Mouse (Mus musculus) left cerebral cortex, adult 8-10 months (tissue): Measurements from ENCODE around the gene Mrpl48. TPM values are rescaled to one million over a fixed set of nuclear protein-coding genes. Genes with fewer than 3 reads are reported as not detected.

Experiments used
- DNase-seq, 2 experiments: peaks; one replicate each; pipeline ENCODE4 v3.0.0; 2022; ENCODE audit warnings: low spot score in 2 of 2
- total RNA-seq, 4 experiments: library from RNA; stranded (reverse); gene quantifications; 2 replicates each; pipeline ENCODE4 v1.2.4; 2022

Mrpl48 gene
- total RNA-seq, 4 experiments from 2014 or later: 70.6 to 83.2 (median 77.7) TPM

DNA sequence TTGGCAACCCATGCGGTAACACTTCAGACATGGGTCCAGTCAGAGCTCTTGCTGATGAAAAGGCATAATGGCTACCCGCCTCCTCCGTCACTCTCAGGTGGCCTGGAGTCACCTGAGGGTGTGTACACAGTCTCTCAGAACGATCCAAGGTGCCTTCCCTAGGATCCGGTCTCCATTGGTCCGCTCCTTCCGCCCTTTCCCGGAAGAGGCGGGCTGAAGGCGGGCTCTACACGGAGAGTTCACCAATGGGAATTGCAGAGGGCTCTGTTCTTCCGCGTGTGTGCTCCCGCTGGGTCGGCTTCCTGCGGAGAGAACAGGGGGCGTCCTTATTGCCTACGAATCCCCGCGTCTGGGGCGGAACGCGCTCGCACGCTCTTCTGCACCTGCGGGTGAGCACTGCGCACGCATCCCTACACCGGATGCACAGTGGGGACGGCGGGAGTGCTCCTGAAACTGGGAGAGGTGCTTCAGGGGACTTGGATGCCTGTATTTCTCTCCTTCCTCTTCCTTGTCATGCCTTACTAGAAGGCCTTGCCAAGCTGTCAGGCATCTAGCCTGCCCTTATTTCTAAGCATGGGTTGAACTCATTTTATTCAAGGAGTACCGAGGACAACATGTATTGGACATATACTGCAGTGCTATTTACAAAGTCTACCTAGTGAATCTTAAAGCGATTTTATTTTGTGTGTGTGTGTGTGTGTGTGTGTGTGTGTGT, 71.1 kb downstream of the Mrpl48 start, which contains the start of gene Coa4:
Gene Coa4, plus strand, starts transcription at position 268 of the 715 bp plus-strand sequence.
- peak; percentile 74 to 90 for DNase-seq

GRCm38 (mm10) chr7:100535831-100536230, 72.3 kb downstream of the Mrpl48 start:
- no peak for DNase-seq

DNA sequence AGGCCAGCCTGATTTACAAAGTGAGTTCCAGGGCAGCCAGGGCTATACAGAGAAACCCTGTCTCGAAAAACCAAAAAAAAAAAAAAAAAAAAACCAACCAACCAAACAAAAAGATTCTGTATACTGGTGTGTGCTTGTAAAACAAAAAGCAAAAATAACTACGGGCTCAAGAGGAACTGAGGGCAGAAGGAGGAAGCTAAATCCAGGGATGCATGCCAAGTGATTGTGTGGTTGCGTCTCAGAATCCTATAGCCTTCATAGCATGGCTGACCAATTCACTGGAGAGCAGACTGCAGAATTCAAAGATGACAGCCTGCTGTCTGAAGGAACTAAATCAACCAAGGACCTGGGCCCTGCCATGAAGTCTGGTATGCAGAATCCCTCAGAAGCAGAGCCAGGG, 73.9 kb downstream of the Mrpl48 start:
- DNase-seq: no peak

GRCm38 (mm10) chr7:100533503-100533902, 74.6 kb downstream of the Mrpl48 start:
- DNase-seq: no peak

- no peak for DNase-seq
Measured at GRCm38 (mm10) chr7:100530766-100531165, 77.3 kb downstream of the Mrpl48 start.

- no peak for DNase-seq
Measured at GRCm38 (mm10) chr7:100524669-100525068, 83.4 kb downstream of the Mrpl48 start.

- DNase-seq: no peak
Measured at GRCm38 (mm10) chr7:100522222-100522621, 85.9 kb downstream of the Mrpl48 start.

- DNase-seq: peak in 1 of 2 experiments; percentile 61
Measured at GRCm38 (mm10) chr7:100520663-100521285, 87.3 kb downstream of the Mrpl48 start.

DNA sequence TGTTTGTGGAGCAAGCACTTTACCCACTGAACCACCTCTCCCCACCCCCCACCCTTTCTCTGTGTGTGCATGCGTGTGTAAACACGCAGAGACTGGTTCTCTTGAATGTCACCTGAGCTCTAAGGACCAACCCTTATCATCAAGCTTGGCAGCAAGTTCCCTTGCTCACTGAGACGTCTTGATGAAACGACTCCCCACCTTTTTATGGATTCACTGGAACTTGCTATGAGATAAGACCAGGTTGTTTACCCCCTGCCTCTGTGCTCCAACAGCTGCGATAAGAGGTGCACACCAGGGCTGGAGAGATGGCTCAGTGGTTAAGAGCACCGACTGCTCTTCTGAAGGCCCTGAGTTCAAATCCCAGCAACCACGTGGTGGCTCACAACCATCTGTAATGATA, 87.9 kb downstream of the Mrpl48 start:
- DNase-seq: no peak

DNA sequence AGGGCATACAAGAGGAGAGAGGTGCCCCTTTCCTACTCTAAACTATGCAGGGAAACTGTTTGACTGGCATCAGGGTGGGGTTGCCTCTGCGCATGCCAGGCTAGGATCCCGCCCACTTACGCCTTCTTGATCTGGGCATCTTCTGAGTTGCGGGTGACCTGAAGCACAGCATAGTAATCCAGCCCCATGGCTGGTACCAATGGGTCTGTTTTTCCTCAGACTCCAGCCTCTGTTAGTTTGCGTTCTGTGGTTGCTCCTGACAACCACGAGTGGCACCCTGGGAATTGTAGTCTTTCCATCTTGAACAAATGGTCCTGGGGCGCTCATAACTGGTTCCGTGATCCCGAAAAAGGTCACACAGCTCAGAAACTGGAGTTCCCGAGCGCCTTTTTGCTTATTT, 93.5 kb downstream of the Mrpl48 start, which contains the start of gene Dnajb13:
Gene Dnajb13, minus strand, starts transcription at position 388 of the 400 bp plus-strand sequence.
- no peak for DNase-seq

DNA sequence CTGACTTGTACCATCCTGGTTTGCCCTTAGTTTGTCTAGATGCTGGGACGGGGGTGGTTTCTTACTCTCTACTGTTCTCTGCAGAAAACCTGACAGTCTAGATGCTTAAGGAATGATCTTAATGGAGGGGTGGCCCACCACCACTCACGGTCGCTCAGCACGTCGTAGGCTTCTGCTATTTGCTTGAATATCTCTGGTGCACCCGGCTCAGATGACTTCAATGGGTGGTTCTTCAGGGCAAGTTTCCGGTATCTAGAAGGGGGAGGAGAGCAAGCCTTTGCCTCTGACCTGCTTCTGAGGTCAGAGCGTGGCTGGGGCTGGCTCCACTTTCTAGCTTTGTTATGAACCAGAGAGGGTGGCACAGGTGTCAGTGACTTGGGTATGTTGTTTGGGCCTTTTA, 96.5 kb downstream of the Mrpl48 start:
- DNase-seq: no peak

DNA sequence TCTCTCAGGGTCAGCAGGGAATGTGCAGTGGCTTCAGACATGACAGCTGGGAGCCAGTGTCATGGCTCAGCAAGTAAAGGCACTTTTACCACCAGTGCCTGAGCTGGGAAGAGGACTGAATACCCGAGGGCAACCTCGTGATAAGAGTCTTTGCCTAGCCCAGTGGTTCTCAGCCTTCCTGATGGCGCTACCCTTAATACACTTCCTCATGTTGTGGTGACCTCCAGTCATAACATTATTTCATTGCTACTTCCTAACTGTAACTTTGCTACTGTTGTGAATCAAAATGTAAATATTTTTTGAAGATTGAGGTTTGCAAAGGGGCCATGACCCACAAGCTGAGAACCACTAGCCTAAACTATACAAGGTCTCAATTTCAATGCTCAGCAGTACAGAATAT, 99.4 kb downstream of the Mrpl48 start:
- DNase-seq: no peak

DNA sequence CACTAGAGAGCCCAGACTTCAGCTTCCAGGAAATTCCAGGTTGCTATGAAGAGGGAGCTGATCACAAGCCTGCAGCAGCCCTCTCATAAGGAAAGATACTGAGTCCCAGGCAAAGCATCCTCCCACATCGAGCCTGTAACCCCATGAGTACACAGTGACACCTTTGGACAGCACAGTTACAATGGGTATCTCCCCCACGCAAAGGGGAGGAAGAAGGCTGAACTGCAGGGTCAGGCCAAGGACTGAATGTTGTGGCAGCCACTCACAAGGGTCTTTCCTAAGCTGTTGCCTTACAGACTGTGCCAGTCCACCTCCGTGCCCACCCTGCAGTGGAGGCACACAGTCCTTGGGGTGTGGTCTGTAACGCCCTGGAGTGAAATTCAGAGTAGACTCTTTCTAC, 101.6 kb downstream of the Mrpl48 start:
- DNase-seq: no peak

GRCm38 (mm10) chr7:100504740-100505487, 103.2 kb downstream of the Mrpl48 start:
- no peak for DNase-seq

- DNase-seq: no peak
Measured at GRCm38 (mm10) chr7:100503076-100503475, 105.0 kb downstream of the Mrpl48 start.

- DNase-seq: no peak
Measured at GRCm38 (mm10) chr7:100502374-100502922, 105.7 kb downstream of the Mrpl48 start.

DNA sequence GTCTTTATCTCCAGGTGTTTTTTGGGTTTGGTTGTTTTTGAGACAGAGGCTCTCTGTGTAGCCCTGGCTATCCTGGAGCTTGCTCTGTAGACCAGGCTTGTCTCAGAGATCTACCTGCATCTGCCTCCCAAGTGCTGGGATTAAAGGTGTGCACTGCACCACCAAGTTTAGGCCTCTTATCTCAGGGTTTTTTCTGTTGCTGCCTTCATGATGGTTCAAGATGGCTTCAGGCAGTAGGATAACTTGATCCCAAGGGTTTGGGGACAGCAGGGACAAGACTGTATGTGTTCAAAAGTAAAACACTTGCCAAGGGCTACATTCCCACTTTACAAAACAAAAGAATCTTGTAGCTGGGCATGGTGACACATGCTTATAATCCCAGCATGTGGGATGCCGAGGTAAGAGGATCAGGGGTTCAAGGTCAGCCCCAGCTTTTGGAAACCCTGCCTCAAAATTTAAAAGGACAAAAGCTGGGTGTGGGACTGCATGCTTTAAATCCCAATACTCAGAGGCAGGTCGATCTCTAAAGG, 106.2 kb downstream of the Mrpl48 start:
- DNase-seq: no peak

DNA sequence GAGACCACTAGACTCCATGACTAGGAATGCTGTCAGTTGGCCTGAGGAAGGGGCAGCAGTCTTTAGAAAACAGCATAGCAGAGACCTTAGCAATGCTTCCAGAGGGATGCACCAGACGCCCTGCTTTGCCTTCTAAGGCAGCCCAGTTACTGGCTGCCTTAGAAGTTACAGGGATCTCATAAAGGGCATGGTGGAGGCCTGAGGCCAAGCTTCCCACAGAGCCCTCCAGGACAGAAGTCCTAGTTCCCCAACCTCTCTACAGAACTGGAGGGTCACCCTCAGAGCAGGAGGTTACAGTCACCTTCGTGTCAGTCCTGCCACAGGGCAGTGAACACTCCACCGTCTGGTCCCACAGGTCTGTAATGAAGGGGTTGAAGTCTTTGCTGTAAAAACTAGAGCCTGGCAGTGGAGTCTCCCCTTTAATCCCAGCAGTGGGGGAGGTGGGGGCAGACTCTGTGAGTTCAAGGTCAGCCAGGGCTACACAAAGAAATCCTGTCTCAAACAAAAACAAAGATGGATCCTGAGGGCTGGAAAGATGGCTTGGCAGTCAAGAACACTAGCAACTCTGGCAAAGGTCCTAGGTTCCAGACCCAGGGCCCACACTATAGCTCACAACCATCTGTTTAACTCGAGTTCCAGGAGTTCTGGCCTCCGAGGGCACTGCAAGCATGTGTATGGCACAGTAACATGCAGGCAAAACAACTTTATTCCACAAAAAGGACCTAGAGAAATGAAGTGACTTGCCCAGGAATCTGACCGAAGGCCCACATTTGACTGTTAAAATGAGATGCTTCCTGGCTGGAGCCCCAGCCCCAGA, 106.9 kb downstream of the Mrpl48 start:
- DNase-seq: no peak

DNA sequence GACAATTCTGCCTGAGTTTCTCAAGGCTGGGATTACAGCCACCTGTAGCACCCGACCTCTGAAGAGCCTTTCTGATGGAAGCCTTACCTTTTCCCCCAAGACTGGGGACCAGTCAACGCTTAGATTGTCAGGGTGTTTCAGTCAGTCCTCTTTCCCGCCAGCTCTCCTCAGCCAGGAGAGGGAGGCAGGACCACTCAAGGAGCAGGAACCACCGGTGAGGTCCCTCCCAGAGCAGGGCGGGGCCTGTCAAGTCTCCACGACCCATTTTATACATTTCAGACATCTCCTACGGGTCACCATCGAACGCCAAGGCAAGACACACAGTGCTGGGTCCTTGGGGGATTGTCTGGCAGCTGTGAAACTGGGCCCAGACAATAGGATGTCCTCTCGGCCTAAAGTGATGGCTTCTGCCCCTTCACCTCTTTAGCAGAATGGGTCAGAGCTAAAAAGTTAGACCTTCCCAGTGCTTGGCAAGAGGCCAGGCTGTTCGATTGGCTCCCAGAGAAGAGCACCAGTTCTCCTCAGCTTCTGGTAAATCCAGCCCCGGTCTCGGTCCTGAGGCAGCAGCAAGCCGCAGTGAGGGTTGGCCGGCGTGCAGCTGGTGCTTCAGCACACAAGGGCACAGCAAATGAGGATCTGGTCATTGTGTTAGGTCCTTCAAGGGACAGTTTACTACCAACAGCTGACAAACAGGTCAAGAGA, 107.7 kb downstream of the Mrpl48 start:
- DNase-seq: no peak

GRCm38 (mm10) chr7:100499465-100499864, 108.6 kb downstream of the Mrpl48 start:
- DNase-seq: no peak
